Mouse (Mus musculus) lung, postnatal 0 days (tissue): ENCODE data around the gene Ctnna2. TPM values are rescaled to one million over a fixed set of nuclear protein-coding genes. Genes with fewer than 3 reads are reported as not detected.

Experiments
- ATAC-seq: fragments of 200-750 bp; cut with Nextera tagmentation; 2 replicates; pipeline ENCODE4 v1.8.0; 2017; ENCODE audit warnings: moderate library complexity
- DNase-seq: peaks from one replicate; pipeline ENCODE4 v3.0.0-alpha.2; 2016; ENCODE audit warnings: low spot score
- H3K27ac ChIP-seq: fragments of 300-500 bp; sonication (generic); 2 replicates; pipeline ENCODE4 v1.5.1; 2014; ENCODE audit warnings: antibody characterized with exemption, mild to moderate bottlenecking, low read length, mixed read lengths
- H3K27me3 ChIP-seq: fragments of 300-500 bp; sonication (generic); replicated peaks from 2 replicates; pipeline ENCODE4 v1.6.1; 2014; ENCODE audit warnings: low read length, mixed read lengths; ENCODE audit not compliant: insufficient read depth
- H3K36me3 ChIP-seq: fragments of 300-500 bp; sonication (generic); 2 replicates; pipeline ENCODE4 v1.6.1; 2014; ENCODE audit warnings: low read length, mixed read lengths; ENCODE audit not compliant: insufficient read depth
- H3K4me1 ChIP-seq: fragments of 300-500 bp; sonication (generic); 2 replicates; pipeline ENCODE4 v1.6.1; 2014; ENCODE audit warnings: antibody characterized with exemption, low read depth, low read length, mixed read lengths; ENCODE audit not compliant: insufficient read depth
- H3K4me2 ChIP-seq: fragments of 300-500 bp; sonication (generic); replicated peaks from 2 replicates; pipeline ENCODE4 v1.6.1; 2014; ENCODE audit warnings: low read depth, mild to moderate bottlenecking, low read length, moderate library complexity, mixed read lengths
- H3K4me3 ChIP-seq: fragments of 300-500 bp; sonication (generic); 2 replicates; pipeline ENCODE4 v1.5.1; 2014; ENCODE audit warnings: low read depth, low read length
- H3K9ac ChIP-seq: fragments of 300-500 bp; sonication (generic); replicated peaks from 2 replicates; pipeline ENCODE4 v1.6.1; 2014; ENCODE audit warnings: low read depth, mild to moderate bottlenecking
- H3K9me3 ChIP-seq: fragments of 300-500 bp; sonication (generic); 2 replicates; pipeline ENCODE4 v1.6.1; 2016; ENCODE audit warnings: low read length, mixed read lengths
- CTCF ChIP-seq: IDR thresholded peaks from 2 replicates; pipeline ENCODE4 v1.5.1; 2016; ENCODE audit warnings: antibody characterized with exemption, mild to moderate bottlenecking
- EP300 ChIP-seq: IDR thresholded peaks from 2 replicates; pipeline ENCODE4 v1.6.1; 2016; ENCODE audit warnings: antibody characterized with exemption, mild to moderate bottlenecking, control low read depth
- WGBS: fragments of 180-500 bp; shearing (Covaris S2); extraction: QIAGEN DNeasy Blood & Tissue Kit; methylation state at CpG from one replicate; pipeline ENCODE4 v1.1.7; 2014; 5-methylcytosine and 5-hydroxymethylcytosine counted together
- polyA plus RNA-seq: library from polyadenylated mRNA; unstranded; fragments of >200 nt; fragmentation: Nextera tagmentation; extraction: Ambion mirVana; gene quantifications from 2 replicates; pipeline ENCODE4 v1.2.1, GENCODE M21; 2015

The Ctnna2 gene
- polyA plus RNA-seq, 1 experiment from 2014 or later: 0.06 TPM

DNA sequence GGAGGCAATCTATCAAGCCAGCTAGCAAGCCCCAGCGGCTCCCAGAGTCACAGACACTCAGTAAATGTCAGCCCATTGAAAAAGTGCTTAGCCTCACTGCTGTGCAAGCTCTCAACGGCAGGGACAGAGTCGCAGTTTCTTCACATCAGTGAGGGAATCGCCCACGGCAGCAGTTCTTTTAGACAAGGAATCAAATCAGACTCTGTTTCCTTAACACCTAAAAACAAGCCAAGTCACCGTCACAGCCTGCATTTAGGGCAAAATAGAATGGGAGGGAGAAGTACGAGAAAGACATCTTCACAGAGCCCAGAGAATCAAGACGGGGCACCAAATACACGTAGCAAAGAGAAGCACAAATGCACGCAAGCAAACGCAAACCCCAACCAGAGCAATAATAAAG is 535.6 kb downstream of the Ctnna2 start:
- TF ChIP-seq EP300 (no peak), CTCF (no peak)
- H3K27ac ChIP-seq: no peak overlapping the region
- WGBS: 76% methylated on average over 11 of the region's 11 CpGs

GRCm38 (mm10) chr6:77441051-77441450 is 538.4 kb downstream of the Ctnna2 start:
- H3K4me2 ChIP-seq: no peak overlapping the region
- no peaks in the 10 kb centered on the region for H3K36me3 ChIP-seq
- no peaks in the 10 kb centered on the region for H3K9me3 ChIP-seq
- ATAC-seq: no peak
- no peaks in the 10 kb centered on the region for H3K27me3 ChIP-seq
- no peaks in the 10 kb centered on the region for H3K4me1 ChIP-seq
- TF ChIP-seq CTCF: no peak
- TF ChIP-seq EP300: no peak
- no peak for DNase-seq
- H3K27ac ChIP-seq: no peak overlapping the region
- 75% methylated on average over 5 of the region's 5 CpGs for WGBS
- no peak overlapping the region for H3K4me3 ChIP-seq
- H3K9ac ChIP-seq: no peak overlapping the region

More for the DNA sequence above, 535.6 kb downstream of the Ctnna2 start:
- H3K36me3 ChIP-seq: no peaks in the 10 kb centered on the region
- no peak overlapping the region for H3K4me3 ChIP-seq
- DNase-seq (no peak), ATAC-seq (no peak)
- no peak overlapping the region for H3K4me2 ChIP-seq
- no peak overlapping the region for H3K9ac ChIP-seq
- H3K27me3 ChIP-seq: no peaks in the 10 kb centered on the region
- no peaks in the 10 kb centered on the region for H3K4me1 ChIP-seq
- no peaks in the 10 kb centered on the region for H3K9me3 ChIP-seq

GRCm38 (mm10) chr6:77430381-77430780 is 549.1 kb downstream of the Ctnna2 start:
- H3K9ac ChIP-seq: no peak overlapping the region
- no peak overlapping the region for H3K4me2 ChIP-seq
- H3K36me3 ChIP-seq: no peaks in the 10 kb centered on the region
- H3K4me3 ChIP-seq: no peak overlapping the region
- no peaks in the 10 kb centered on the region for H3K27me3 ChIP-seq
- no peaks in the 10 kb centered on the region for H3K9me3 ChIP-seq
- 65% methylated on average over 4 of the region's 4 CpGs for WGBS
- DNase-seq: peak; percentile 9
- ATAC-seq: no peak
- no peaks in the 10 kb centered on the region for H3K4me1 ChIP-seq
- TF ChIP-seq CTCF (no peak), EP300 (no peak)
- no peak overlapping the region for H3K27ac ChIP-seq

- ATAC-seq (no peak), DNase-seq (no peak)
- H3K9me3 ChIP-seq: no peaks in the 10 kb centered on the region
- H3K4me2 ChIP-seq: no peak overlapping the region
- H3K4me3 ChIP-seq: no peak overlapping the region
- no peaks in the 10 kb centered on the region for H3K36me3 ChIP-seq
- H3K4me1 ChIP-seq: no peaks in the 10 kb centered on the region
- H3K27me3 ChIP-seq: no peaks in the 10 kb centered on the region
- H3K9ac ChIP-seq: no peak overlapping the region
- no peak for TF ChIP-seq CTCF
- TF ChIP-seq EP300: no peak
- H3K27ac ChIP-seq: no peak overlapping the region
Observed at GRCm38 (mm10) chr6:77425746-77426145, 553.8 kb downstream of the Ctnna2 start.

GRCm38 (mm10) chr6:77424826-77425225 is 554.7 kb downstream of the Ctnna2 start:
- Histone ChIP-seq H3K9me3 (no peaks in the 10 kb centered on the region), H3K27ac (no peak overlapping the region), H3K36me3 (no peaks in the 10 kb centered on the region), H3K4me1 (no peaks in the 10 kb centered on the region), H3K4me3 (no peak overlapping the region), H3K9ac (no peak overlapping the region), H3K4me2 (no peak overlapping the region), H3K27me3 (no peaks in the 10 kb centered on the region)
- DNase-seq: no peak
- no peak for ATAC-seq
- WGBS: 66% methylated on average over 4 of the region's 4 CpGs
- no peak for TF ChIP-seq CTCF
- TF ChIP-seq EP300: no peak

DNA sequence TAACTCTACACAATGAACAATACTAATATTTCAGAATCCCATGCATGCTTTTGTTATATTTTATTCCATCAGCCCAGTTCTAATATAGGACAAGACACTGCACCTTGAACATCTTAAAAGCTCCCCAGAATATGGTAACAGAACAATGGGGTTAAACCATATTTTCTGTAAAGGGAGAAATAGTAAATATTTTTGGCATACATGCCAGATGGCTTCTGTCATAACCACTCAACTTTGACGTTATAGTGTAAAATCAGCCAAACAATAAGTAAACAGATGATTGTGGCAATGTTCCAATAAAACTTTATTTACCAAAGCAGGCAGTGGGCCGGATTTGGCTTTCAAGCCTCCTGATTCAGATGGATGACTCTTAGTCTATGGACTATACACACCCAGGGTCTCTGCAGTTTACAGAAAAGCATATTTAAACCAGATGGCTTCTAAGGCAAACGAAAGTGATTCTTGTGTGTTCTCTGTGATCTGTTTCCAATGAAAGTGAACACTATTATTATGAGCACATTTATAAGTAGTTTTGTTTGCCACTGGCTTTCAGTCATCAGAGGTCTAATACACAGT is 557.8 kb downstream of the Ctnna2 start:
- TF ChIP-seq EP300 (no peak), CTCF (no peak)
- peak; percentile 18 for DNase-seq
- H3K9me3 ChIP-seq: no peaks in the 10 kb centered on the region
- no peak overlapping the region for H3K9ac ChIP-seq
- H3K4me1 ChIP-seq: no peaks in the 10 kb centered on the region
- peak; percentile 28; the same call in 1 of the 2 replicates for ATAC-seq
- no peaks in the 10 kb centered on the region for H3K36me3 ChIP-seq
- H3K4me3 ChIP-seq: no peak overlapping the region
- 42% methylated on average over 3 of the region's 3 CpGs for WGBS
- H3K27me3 ChIP-seq: no peaks in the 10 kb centered on the region
- no peak overlapping the region for H3K4me2 ChIP-seq
- H3K27ac ChIP-seq: no peak overlapping the region

DNA sequence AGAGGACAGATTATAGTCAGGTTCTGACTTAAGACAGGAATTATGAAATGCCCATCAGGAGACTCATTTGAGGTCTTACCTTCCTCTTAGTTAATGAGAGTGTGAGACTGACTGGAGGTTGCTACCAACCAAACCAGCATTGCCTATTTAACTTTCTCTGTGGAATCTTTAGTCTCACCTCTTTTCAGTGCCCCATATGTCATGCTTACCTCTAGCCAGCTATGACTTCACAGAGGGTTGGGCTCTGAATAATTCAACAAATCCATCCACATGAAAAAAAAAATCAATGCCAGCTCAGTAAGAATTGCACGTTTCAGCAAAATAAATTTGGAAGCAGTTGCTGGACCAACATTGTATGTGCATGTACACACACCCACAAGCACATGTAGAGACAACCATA is 562.5 kb downstream of the Ctnna2 start:
- ATAC-seq: no peak
- no peak for DNase-seq
- Histone ChIP-seq H3K27me3 (no peaks in the 10 kb centered on the region), H3K9ac (no peak overlapping the region), H3K4me1 (no peaks in the 10 kb centered on the region), H3K9me3 (no peaks in the 10 kb centered on the region), H3K4me3 (no peak overlapping the region), H3K36me3 (no peaks in the 10 kb centered on the region), H3K4me2 (no peak overlapping the region), H3K27ac (no peak overlapping the region)
- TF ChIP-seq EP300: no peak
- WGBS: 50% methylated on average over 1 of the region's 1 CpGs
